Mouse (Mus musculus): ENCODE measurements at regions not wholly inside any gene's neighbourhood (a gene's known extent, or its start where the extent isn't known, plus 50 kb on each side); places are given as distances from the start of the nearest gene placed in this dataset.

GRCm38 (mm10) chrX:11463955-11464511 lies 136.4 kb downstream of the H2al1j start:
- TF ChIP-seq CTCF (IDR thresholded peaks at IDR 0.05; ENCODE audit: insufficient read depth, low read depth, low read length) (no peak), POLR2A (IDR thresholded peaks at IDR 0.05; ENCODE audit: insufficient read depth, low read depth, low read length) (no peak)
- Histone ChIP-seq H3K4me3 (ENCODE audit: insufficient read depth, low read depth, low read length) (no peak overlapping the region), H3K27ac (ENCODE audit: insufficient read depth, low read depth, low read length) (no peak overlapping the region), H3K4me1 (ENCODE audit: control insufficient read depth, insufficient read depth, low read length) (peaks cover 5% of the 10 kb centered on the region; the same call in 1 of the 2 replicates)
- 69% methylated on average over 3 of the region's 3 CpGs for WGBS

- WGBS = 49% methylated on average over 4 of the region's 4 CpGs
- H3K27ac ChIP-seq (ENCODE audit: insufficient read depth, low read depth, low read length) = no peak overlapping the region
- H3K4me1 ChIP-seq (ENCODE audit: control insufficient read depth, insufficient read depth, low read length) = peaks cover 3% of the 10 kb centered on the region; the same call in 1 of the 2 replicates
- TF ChIP-seq POLR2A (IDR thresholded peaks at IDR 0.05; ENCODE audit: insufficient read depth, low read depth, low read length) (no peak), CTCF (IDR thresholded peaks at IDR 0.05; ENCODE audit: insufficient read depth, low read depth, low read length) (no peak)
- no peak overlapping the region for H3K4me3 ChIP-seq (ENCODE audit: insufficient read depth, low read depth, low read length)
These were observed 138.6 kb downstream of the H2al1j start for GRCm38 (mm10) chrX:11466191-11466590.

GRCm38 (mm10) chrX:11479696-11480339 lies 152.2 kb downstream of the H2al1j start:
- peaks cover 9% of the 10 kb centered on the region; the same call in 1 of the 2 replicates for H3K4me1 ChIP-seq (ENCODE audit: control insufficient read depth, insufficient read depth, low read length)
- H3K27ac ChIP-seq (ENCODE audit: insufficient read depth, low read depth, low read length) = no peak overlapping the region
- H3K4me3 ChIP-seq (ENCODE audit: insufficient read depth, low read depth, low read length) = no peak overlapping the region
- no peak for TF ChIP-seq CTCF (IDR thresholded peaks at IDR 0.05; ENCODE audit: insufficient read depth, low read depth, low read length)
- no peak for TF ChIP-seq POLR2A (IDR thresholded peaks at IDR 0.05; ENCODE audit: insufficient read depth, low read depth, low read length)
- 53% methylated on average over 16 of the region's 16 CpGs for WGBS

GRCm38 (mm10) chrX:11482141-11482540 lies 154.5 kb downstream of the H2al1j start:
- H3K4me1 ChIP-seq (ENCODE audit: control insufficient read depth, insufficient read depth, low read length) = peaks cover 9% of the 10 kb centered on the region; the same call in 1 of the 2 replicates
- WGBS = 46% methylated on average over 7 of the region's 7 CpGs
- TF ChIP-seq POLR2A (IDR thresholded peaks at IDR 0.05; ENCODE audit: insufficient read depth, low read depth, low read length) (no peak), CTCF (IDR thresholded peaks at IDR 0.05; ENCODE audit: insufficient read depth, low read depth, low read length) (no peak)

GRCm38 (mm10) chrX:11486588-11486987 lies 159.0 kb downstream of the H2al1j start:
- H3K27ac ChIP-seq (ENCODE audit: insufficient read depth, low read depth, low read length) = no peak overlapping the region
- 53% methylated on average over 2 of the region's 2 CpGs for WGBS
- no peak overlapping the region for H3K4me3 ChIP-seq (ENCODE audit: insufficient read depth, low read depth, low read length)
- TF ChIP-seq POLR2A (IDR thresholded peaks at IDR 0.05; ENCODE audit: insufficient read depth, low read depth, low read length) (no peak), CTCF (IDR thresholded peaks at IDR 0.05; ENCODE audit: insufficient read depth, low read depth, low read length) (no peak)
- 0 out of 2 replicates have a peak, but pooled peaks cover 6% of the 10 kb centered on the region for H3K4me1 ChIP-seq (ENCODE audit: control insufficient read depth, insufficient read depth, low read length)

More at GRCm38 (mm10) chrX:11482141-11482540, 154.5 kb downstream of the H2al1j start:
- Histone ChIP-seq H3K4me3 (ENCODE audit: insufficient read depth, low read depth, low read length) (no peak overlapping the region), H3K27ac (ENCODE audit: insufficient read depth, low read depth, low read length) (no peak overlapping the region)

- Histone ChIP-seq H3K4me3 (ENCODE audit: insufficient read depth, low read depth, low read length) (no peak overlapping the region), H3K4me1 (ENCODE audit: control insufficient read depth, insufficient read depth, low read length) (peaks cover 7% of the 10 kb centered on the region; the same call in 1 of the 2 replicates), H3K27ac (ENCODE audit: insufficient read depth, low read depth, low read length) (no peak overlapping the region)
- no peak for TF ChIP-seq POLR2A (IDR thresholded peaks at IDR 0.05; ENCODE audit: insufficient read depth, low read depth, low read length)
- TF ChIP-seq CTCF (IDR thresholded peaks at IDR 0.05; ENCODE audit: insufficient read depth, low read depth, low read length) = no peak
- WGBS = 80% methylated on average over 5 of the region's 5 CpGs
These were observed 160.3 kb downstream of the H2al1j start for GRCm38 (mm10) chrX:11487876-11488275.

- WGBS = 78% methylated on average over 5 of the region's 5 CpGs
- Histone ChIP-seq H3K4me3 (ENCODE audit: insufficient read depth, low read depth, low read length) (no peak overlapping the region), H3K4me1 (ENCODE audit: control insufficient read depth, insufficient read depth, low read length) (peaks cover 12% of the 10 kb centered on the region; the same call in 1 of the 2 replicates), H3K27ac (ENCODE audit: insufficient read depth, low read depth, low read length) (no peak overlapping the region)
- TF ChIP-seq POLR2A (IDR thresholded peaks at IDR 0.05; ENCODE audit: insufficient read depth, low read depth, low read length) = no peak
- TF ChIP-seq CTCF (IDR thresholded peaks at IDR 0.05; ENCODE audit: insufficient read depth, low read depth, low read length) = no peak
These were observed 162.6 kb downstream of the H2al1j start for GRCm38 (mm10) chrX:11490146-11490693.

- TF ChIP-seq POLR2A (IDR thresholded peaks at IDR 0.05; ENCODE audit: insufficient read depth, low read depth, low read length) (no peak), CTCF (IDR thresholded peaks at IDR 0.05; ENCODE audit: insufficient read depth, low read depth, low read length) (no peak)
- H3K4me3 ChIP-seq (ENCODE audit: insufficient read depth, low read depth, low read length) = no peak overlapping the region
- peaks cover 12% of the 10 kb centered on the region; the same call in 1 of the 2 replicates for H3K4me1 ChIP-seq (ENCODE audit: control insufficient read depth, insufficient read depth, low read length)
- no peak overlapping the region for H3K27ac ChIP-seq (ENCODE audit: insufficient read depth, low read depth, low read length)
- 49% methylated on average over 5 of the region's 5 CpGs for WGBS
These were observed 163.6 kb downstream of the H2al1j start for GRCm38 (mm10) chrX:11491235-11491634.
